Mouse (Mus musculus) bone marrow, adult 2 months (tissue): Measurements from ENCODE around the gene Adarb1.

Source experiments
- CTCF ChIP-seq: fragments of 200-500 bp; IDR thresholded peaks from 2 replicates; pipeline ENCODE4 v1.5.1; 2011; ENCODE audit warnings: low read length, control low read depth; ENCODE audit not compliant: control insufficient read depth, insufficient read depth
- POLR2A ChIP-seq: fragments of 200-500 bp; IDR thresholded peaks from 2 replicates; pipeline ENCODE4 v1.6.1; 2011; ENCODE audit warnings: low read depth, mild to moderate bottlenecking, control low read depth, low read length, borderline replicate concordance; ENCODE audit not compliant: control insufficient read depth

DNA sequence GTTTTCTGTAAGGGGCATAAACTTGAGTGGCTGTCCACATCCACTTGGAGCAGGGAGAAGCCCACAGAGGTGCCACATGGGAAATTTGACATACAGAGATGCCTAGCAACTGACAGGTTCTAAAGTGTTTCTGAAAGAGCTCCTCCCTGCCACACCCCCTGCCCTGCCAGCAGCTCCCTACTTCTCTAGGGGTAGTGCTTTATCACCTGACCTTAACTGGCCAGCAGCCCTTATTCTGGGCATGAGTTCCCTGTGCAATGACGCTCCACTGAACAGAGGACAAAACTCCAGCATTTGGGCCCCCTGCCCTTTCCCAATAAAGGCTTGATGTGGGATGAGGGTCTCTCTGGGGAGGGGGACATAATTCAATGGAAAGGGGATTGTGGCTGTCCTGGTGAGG is 97.1 kb downstream of the Adarb1 start:
- no peak for TF ChIP-seq CTCF
- no peak for TF ChIP-seq POLR2A
